Mouse (Mus musculus) lung, embryonic 16.5 days (tissue): ENCODE measurements around the gene Card9. TPM values are rescaled to one million over a fixed set of nuclear protein-coding genes. Genes with fewer than 3 reads are reported as not detected.
A peak's percentile ranks its signal among the peaks of the same experiment; 100 is the strongest.

ENCODE experiments used
- ATAC-seq: fragments of 200-750 bp; cut with Nextera tagmentation; 2 replicates; pipeline ENCODE4 v1.8.0; 2017; ENCODE audit warnings: low read depth, mild to moderate bottlenecking, moderate library complexity
- H3K27ac ChIP-seq: fragments of 300-500 bp; sonication (generic); 2 replicates; pipeline ENCODE4 v1.5.1; 2014; ENCODE audit warnings: mild to moderate bottlenecking, control low read depth, low read length
- H3K27me3 ChIP-seq: fragments of 300-500 bp; sonication (generic); 2 replicates; pipeline ENCODE4 v1.6.1; 2014; ENCODE audit warnings: low read depth, low read length, mixed read lengths; ENCODE audit not compliant: control insufficient read depth, insufficient read depth
- H3K36me3 ChIP-seq: fragments of 300-500 bp; sonication (generic); 2 replicates; pipeline ENCODE4 v1.6.1; 2014; ENCODE audit warnings: low read length; ENCODE audit not compliant: control insufficient read depth, insufficient read depth
- H3K4me1 ChIP-seq: fragments of 300-500 bp; sonication (generic); replicated peaks from 2 replicates; pipeline ENCODE4 v1.6.1; 2014; ENCODE audit warnings: low read length, mixed read lengths; ENCODE audit not compliant: control insufficient read depth, insufficient read depth
- H3K4me2 ChIP-seq: fragments of 300-500 bp; sonication (generic); 2 replicates; pipeline ENCODE4 v1.6.1; 2014; ENCODE audit warnings: low read depth, low read length, control low read depth
- H3K4me3 ChIP-seq: fragments of 300-500 bp; sonication (generic); 2 replicates; pipeline ENCODE4 v1.5.1; 2014; ENCODE audit warnings: mild to moderate bottlenecking, low read length, control low read depth
- H3K9ac ChIP-seq: fragments of 300-500 bp; sonication (generic); 2 replicates; pipeline ENCODE4 v1.6.1; 2014; ENCODE audit warnings: low read length, control low read depth
- H3K9me3 ChIP-seq: fragments of 300-500 bp; sonication (generic); 2 replicates; pipeline ENCODE4 v1.6.1; 2016; ENCODE audit warnings: low read length; ENCODE audit not compliant: control insufficient read depth
- WGBS: fragments of 180-500 bp; shearing (Covaris S2); extraction: QIAGEN DNeasy Blood & Tissue Kit; methylation state at CpG from one replicate; pipeline ENCODE4 v1.1.7; 2014; 5-methylcytosine and 5-hydroxymethylcytosine counted together
- polyA plus RNA-seq: library from polyadenylated mRNA; unstranded; fragments of >200 nt; fragmentation: Nextera tagmentation; extraction: Ambion mirVana; gene quantifications from 2 replicates; pipeline ENCODE4 v1.2.1, GENCODE M21; 2015

Card9 gene
- 4.2 and 4.4 TPM in 2 replicates for polyA plus RNA-seq

- Histone ChIP-seq H3K36me3 (no peaks in the 10 kb centered on the region; the same call in 1 of the 2 replicates), H3K4me3 (no peak within 1 kb of the TSS), H3K27ac (no peak within 1 kb of the TSS), H3K4me1 (peaks cover 10% of the 10 kb centered on the region), H3K27me3 (no peaks in the 10 kb centered on the region), H3K9me3 (no peaks in the 10 kb centered on the region), H3K9ac (no peak within 1 kb of the TSS), H3K4me2 (no peak within 1 kb of the TSS)
- 34% methylated on average over 3 of the region's 3 CpGs for whole genome bisulfite sequencing
- no peak for ATAC-seq
These were observed at the start of gene Card9 for GRCm38 (mm10) chr2:26360772-26361171. Gene Card9, minus strand, starts transcription at chr2:26360918.

- Histone ChIP-seq H3K4me1 (peaks cover 26% of the 10 kb centered on the region), H3K36me3 (peaks cover 24% of the 10 kb centered on the region), H3K4me3 (no peak overlapping the region), H3K9ac (no peak overlapping the region), H3K9me3 (no peaks in the 10 kb centered on the region), H3K27ac (peak overlapping the region; percentile 52; the same call in 1 of the 2 replicates), H3K4me2 (no peak overlapping the region), H3K27me3 (no peaks in the 10 kb centered on the region)
- 77% methylated on average over 5 of the region's 5 CpGs for WGBS
- no peak for ATAC-seq
These were observed 49.4 kb upstream of the Card9 start for GRCm38 (mm10) chr2:26410091-26410490.

GRCm38 (mm10) chr2:26409362-26409761, 48.6 kb upstream of the Card9 start:
- H3K4me2 ChIP-seq: peak overlapping the region; percentile 73
- H3K27ac ChIP-seq: no peak overlapping the region
- no peaks in the 10 kb centered on the region for H3K9me3 ChIP-seq
- WGBS: 53% methylated on average over 3 of the region's 3 CpGs
- peaks cover 19% of the 10 kb centered on the region for H3K36me3 ChIP-seq
- ATAC-seq: no peak
- H3K4me1 ChIP-seq: peaks cover 26% of the 10 kb centered on the region
- H3K27me3 ChIP-seq: no peaks in the 10 kb centered on the region
- peak overlapping the region; percentile 98 for H3K4me3 ChIP-seq
- H3K9ac ChIP-seq: peak overlapping the region; percentile 98; the same call in 1 of the 2 replicates

- peaks cover 14% of the 10 kb centered on the region for H3K36me3 ChIP-seq
- H3K4me1 ChIP-seq: peaks cover 26% of the 10 kb centered on the region
- H3K4me3 ChIP-seq: peak within 1 kb of the TSS; percentile 98
- H3K4me2 ChIP-seq: peak within 1 kb of the TSS; percentile 73
- under 1% methylated on average over 57 of the region's 57 CpGs for WGBS
- no peaks in the 10 kb centered on the region for H3K27me3 ChIP-seq
- peak within 1 kb of the TSS; percentile 98 for H3K9ac ChIP-seq
- ATAC-seq: peak; percentile 97
- H3K27ac ChIP-seq: peak within 1 kb of the TSS; percentile 80
- no peaks in the 10 kb centered on the region for H3K9me3 ChIP-seq
These were observed 48.0 kb upstream of the Card9 start, which contains the start of gene Inpp5e for GRCm38 (mm10) chr2:26408515-26409356. Gene Inpp5e, minus strand, starts transcription at chr2:26409203.

GRCm38 (mm10) chr2:26403306-26403705, 42.6 kb upstream of the Card9 start:
- WGBS: 70% methylated on average over 8 of the region's 8 CpGs
- no peak overlapping the region for H3K4me2 ChIP-seq
- H3K27ac ChIP-seq: no peak overlapping the region
- no peak overlapping the region for H3K9ac ChIP-seq
- no peak for ATAC-seq
- no peaks in the 10 kb centered on the region for H3K9me3 ChIP-seq
- H3K4me3 ChIP-seq: no peak overlapping the region
- H3K27me3 ChIP-seq: no peaks in the 10 kb centered on the region
- peaks cover 22% of the 10 kb centered on the region for H3K36me3 ChIP-seq
- H3K4me1 ChIP-seq: peaks cover 17% of the 10 kb centered on the region

GRCm38 (mm10) chr2:26402265-26402664, 41.5 kb upstream of the Card9 start:
- peaks cover 31% of the 10 kb centered on the region for H3K36me3 ChIP-seq
- no peak overlapping the region for H3K27ac ChIP-seq
- H3K4me1 ChIP-seq: peaks cover 7% of the 10 kb centered on the region
- H3K4me3 ChIP-seq: no peak overlapping the region
- H3K4me2 ChIP-seq: no peak overlapping the region
- no peaks in the 10 kb centered on the region for H3K9me3 ChIP-seq
- 84% methylated on average over 1 of the region's 1 CpGs for WGBS
- H3K9ac ChIP-seq: no peak overlapping the region
- no peaks in the 10 kb centered on the region for H3K27me3 ChIP-seq
- no peak for ATAC-seq

- Histone ChIP-seq H3K4me1 (no peaks in the 10 kb centered on the region; the same call in 1 of the 2 replicates), H3K4me3 (no peak overlapping the region), H3K9me3 (no peaks in the 10 kb centered on the region), H3K27ac (no peak overlapping the region), H3K9ac (no peak overlapping the region), H3K27me3 (no peaks in the 10 kb centered on the region), H3K36me3 (peaks cover 43% of the 10 kb centered on the region), H3K4me2 (no peak overlapping the region)
- WGBS: 79% methylated on average over 4 of the region's 4 CpGs
- ATAC-seq: no peak
These were observed 40.3 kb upstream of the Card9 start for GRCm38 (mm10) chr2:26401023-26401422.

- no peak for ATAC-seq
These were observed 39.6 kb upstream of the Card9 start for GRCm38 (mm10) chr2:26400296-26400695.

GRCm38 (mm10) chr2:26399647-26400046, 38.9 kb upstream of the Card9 start:
- Histone ChIP-seq H3K4me3 (no peak overlapping the region), H3K9me3 (no peaks in the 10 kb centered on the region), H3K27me3 (no peaks in the 10 kb centered on the region), H3K36me3 (peaks cover 55% of the 10 kb centered on the region), H3K4me2 (no peak overlapping the region), H3K9ac (no peak overlapping the region), H3K4me1 (no peaks in the 10 kb centered on the region), H3K27ac (no peak overlapping the region)
- 66% methylated on average over 5 of the region's 5 CpGs for WGBS
- 0 out of 2 replicates have a peak, but pooled peaks have one; percentile 12 for ATAC-seq

More at GRCm38 (mm10) chr2:26400296-26400695, 39.6 kb upstream of the Card9 start:
- Histone ChIP-seq H3K9me3 (no peaks in the 10 kb centered on the region), H3K36me3 (peaks cover 50% of the 10 kb centered on the region), H3K27ac (no peak overlapping the region), H3K27me3 (no peaks in the 10 kb centered on the region), H3K4me3 (no peak overlapping the region), H3K4me2 (no peak overlapping the region), H3K4me1 (no peaks in the 10 kb centered on the region), H3K9ac (no peak overlapping the region)
- WGBS: 79% methylated on average over 5 of the region's 5 CpGs
